Mouse (Mus musculus): ENCODE results near the gene Snrpf.

Snrpf gene

GRCm38 (mm10) chr10:93589281-93589848 is at the start of gene Snrpf:
Gene Snrpf, minus strand, starts transcription at chr10:93589706.
- peak; percentile 81 for DNase-seq (ENCODE audit: low spot score)

GRCm38 (mm10) chr10:93635941-93636340 is 46.4 kb upstream of the Snrpf start:
- no peak for DNase-seq (ENCODE audit: low spot score)

DNA sequence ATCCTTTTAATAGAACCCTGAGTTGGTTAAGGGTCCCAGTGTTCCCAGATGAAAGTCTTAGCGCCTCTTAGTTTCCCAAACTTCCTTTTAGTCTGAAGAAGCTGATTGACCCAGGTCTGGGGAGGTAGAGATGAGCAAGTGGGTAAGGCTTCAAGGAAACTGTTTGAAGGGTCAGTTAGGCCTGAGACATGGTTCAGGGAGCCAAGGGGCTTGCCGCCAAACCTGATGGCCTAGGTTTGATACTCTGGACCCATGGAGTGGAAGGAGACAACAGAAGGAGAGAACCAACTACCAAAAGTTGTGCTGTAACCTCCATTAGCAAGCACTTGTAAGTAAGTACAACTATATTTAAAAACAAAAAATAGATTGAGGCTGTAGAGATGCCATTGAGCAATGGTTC is 44.5 kb upstream of the Snrpf start:
- DNase-seq (ENCODE audit: low spot score), result no peak

DNA sequence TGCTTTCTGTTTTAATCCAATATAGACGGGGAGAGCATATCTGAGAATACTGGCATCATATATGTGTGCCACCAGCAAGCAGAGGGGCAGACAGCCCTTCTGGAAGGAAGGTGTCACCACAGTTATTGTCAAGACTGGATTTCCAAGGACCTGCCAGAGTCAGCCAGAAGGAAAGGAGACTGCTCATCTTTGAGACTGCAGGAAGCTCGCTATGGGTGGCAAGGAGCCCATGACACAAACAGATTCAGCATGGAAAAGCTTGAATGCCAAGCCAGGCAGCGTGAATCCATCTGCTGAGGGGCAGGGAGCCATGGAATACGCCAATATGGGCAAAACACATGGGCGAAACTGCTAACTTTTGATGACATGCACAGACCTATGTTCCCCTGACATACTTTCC is 44.1 kb upstream of the Snrpf start:
- no peak for DNase-seq (ENCODE audit: low spot score)

DNA sequence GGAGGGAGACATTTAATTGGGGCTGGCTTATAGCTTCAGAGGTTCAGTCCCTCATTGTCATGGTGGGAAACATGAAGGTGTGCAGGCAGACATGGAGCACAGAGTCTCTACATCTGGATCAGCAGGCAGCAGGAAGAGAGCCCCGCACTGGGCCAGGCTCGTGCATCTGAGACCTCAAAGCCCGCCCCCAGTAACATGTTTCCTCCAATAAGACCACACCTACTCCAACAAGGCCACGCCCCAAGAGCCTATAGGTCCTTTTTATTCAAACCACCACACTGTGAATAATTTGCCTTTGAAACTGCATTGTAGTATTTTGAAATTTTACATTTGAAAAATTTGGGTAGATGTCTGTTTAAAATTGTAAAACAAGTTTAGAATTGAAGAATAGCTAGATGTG is 42.6 kb upstream of the Snrpf start:
- no peak for DNase-seq (ENCODE audit: low spot score)

DNA sequence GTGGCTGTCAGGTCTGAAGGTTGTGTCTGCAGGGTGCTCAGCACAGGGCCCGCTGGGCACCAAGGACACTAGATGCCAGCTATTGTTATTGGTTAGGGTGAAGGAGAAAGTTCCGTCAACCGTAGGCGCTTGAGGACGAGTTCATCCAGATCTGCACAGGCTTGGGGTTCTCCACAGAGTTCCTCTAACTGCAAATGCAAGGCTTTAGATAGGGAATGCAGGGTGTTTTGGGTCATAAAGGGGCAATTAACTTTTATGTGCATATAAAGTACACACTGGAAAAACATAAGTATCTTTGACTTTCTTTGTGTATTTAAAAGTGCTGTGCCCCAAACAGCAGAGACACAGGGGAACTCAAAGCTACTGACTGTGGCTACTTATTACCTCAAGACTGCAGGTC is 40.8 kb upstream of the Snrpf start:
- DNase-seq (ENCODE audit: low spot score), result no peak

DNA sequence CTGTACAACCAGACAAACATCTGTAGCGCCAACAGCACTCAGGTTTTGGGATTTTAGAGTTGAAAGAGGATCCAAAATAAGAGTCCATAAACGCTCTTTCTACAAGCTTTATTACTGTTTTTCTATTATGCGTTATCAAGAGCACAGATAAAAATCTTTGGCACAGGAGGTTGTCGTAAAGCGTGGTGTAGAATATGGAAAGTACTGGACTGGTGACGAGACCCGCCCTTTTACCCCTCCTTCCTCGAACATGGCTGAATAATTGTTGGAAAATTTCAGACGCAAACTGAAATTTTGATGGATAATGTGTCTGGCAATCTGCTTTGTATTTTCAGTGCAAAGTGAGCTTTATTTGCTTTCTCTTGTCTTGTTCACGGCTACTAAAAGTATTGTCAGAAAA is 34.6 kb upstream of the Snrpf start:
- DNase-seq (ENCODE audit: low spot score), result no peak

- no peak for DNase-seq (ENCODE audit: low spot score)
Measured at GRCm38 (mm10) chr10:93623725-93624124, 34.2 kb upstream of the Snrpf start.

DNA sequence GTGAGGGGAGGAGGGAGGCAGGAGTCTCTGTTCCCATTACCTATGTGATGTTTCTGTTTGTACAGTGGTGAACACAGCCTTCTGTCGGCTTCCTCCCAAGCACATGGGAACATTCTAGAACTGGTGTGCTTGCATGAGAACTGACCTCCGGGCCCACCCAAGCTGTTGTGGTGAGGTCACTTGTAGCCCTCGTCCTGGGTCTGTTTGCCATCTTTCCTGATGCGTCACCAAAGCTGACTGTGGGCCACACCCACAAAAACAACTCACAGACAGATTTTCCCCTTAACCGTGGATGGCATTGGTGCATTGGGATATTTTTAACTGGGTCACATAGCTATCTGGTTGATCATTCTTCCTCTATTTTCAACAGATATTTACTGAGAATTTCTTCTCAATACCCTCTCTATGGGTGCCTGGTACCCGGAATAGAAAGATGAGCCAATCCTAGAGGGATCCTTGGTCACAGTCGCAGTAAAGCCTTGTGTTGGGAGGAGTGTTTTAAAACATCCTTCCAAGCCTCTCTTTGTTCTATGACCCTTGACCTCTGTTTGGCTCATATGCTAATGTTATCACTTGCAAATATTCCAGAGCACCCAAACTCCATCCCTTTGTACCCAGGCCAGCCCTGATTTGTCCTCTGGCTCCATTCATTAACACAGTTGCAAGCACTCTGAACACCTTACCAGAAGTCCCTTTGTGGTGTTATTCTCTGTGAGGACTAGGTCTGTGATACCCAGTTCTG is 31.1 kb upstream of the Snrpf start:
- DNase-seq (ENCODE audit: low spot score), result no peak

DNA sequence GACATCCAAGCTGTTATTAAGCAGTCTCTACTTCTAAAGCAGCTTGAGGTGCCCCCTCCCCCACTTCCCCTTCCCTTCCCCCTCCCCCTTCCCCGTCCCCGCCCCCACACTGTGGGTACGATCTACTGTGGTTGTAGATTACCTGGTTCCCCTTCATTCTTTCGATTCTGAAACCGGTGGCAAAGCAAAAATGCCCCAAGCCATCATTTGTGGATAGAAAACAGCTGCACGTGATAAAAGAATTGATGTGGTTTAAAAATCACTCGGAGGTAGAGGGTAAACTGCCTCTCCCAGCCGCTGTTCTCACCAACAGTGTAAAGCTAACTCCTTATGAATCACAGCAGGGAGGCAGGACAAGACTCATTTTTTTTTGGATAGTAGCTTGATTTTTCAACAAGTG is 25.3 kb upstream of the Snrpf start:
- no peak for DNase-seq (ENCODE audit: low spot score)

- no peak for DNase-seq (ENCODE audit: low spot score)
Measured at GRCm38 (mm10) chr10:93611419-93612007, 22.0 kb upstream of the Snrpf start.

DNA sequence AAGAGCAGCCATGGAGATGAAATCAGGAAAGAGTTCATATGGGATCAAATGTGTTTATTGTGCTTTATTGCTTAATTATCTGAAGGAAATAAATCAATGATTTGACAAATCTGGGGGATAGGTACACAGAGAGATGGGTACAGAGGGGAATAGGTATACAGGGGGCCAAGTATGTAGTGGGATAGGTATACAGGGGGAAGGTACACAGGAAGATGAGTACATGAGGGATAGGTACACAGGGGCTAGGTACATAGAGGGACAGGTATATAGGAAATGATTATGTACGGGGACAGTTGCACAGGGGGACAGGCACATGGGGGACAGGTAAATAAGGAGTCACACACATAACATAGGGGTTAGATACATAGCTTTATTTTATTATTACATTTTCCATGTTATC is 21.4 kb upstream of the Snrpf start:
- no peak for DNase-seq (ENCODE audit: low spot score)

DNA sequence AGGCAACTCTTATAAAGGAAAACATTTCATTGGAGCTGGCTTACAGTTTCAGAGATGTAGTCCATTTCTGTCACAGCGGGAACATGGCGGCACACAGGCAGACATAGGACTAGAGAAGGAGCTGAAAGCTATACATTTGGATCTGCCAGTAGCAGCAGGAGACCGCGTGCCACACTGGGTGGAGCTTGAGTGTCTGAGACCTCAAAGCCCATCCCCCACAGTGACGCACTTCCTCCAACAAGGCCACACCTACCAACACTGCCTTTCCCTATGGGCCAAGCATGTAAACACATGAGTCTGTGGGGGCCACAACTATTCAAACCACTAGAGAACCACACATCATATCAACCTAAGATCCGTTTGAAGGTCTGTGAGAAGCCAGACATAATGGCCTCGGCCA is 19.7 kb upstream of the Snrpf start:
- DNase-seq (ENCODE audit: low spot score), result no peak

- no peak for DNase-seq (ENCODE audit: low spot score)
Measured at GRCm38 (mm10) chr10:93608051-93608450, 18.5 kb upstream of the Snrpf start.

- no peak for DNase-seq (ENCODE audit: low spot score)
Measured at GRCm38 (mm10) chr10:93606326-93606725, 16.8 kb upstream of the Snrpf start.

DNA sequence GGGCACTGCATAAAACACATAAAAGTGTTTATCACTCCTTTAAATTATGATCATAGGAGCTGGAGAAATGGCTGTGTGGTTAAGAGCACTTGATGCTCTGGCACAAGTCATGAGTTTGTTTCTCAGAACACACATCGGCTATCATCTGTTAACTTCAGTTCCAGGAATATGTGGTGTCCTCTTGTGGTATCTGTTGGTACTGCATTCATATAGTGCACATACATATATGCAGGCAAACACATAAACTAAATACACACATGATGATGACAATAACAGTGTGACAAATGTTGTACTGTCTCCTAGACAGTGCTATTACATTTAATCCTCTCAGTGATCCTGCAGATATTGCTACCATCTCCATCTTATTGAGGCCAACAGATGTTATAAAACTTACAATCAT is 13.8 kb upstream of the Snrpf start:
- no peak for DNase-seq (ENCODE audit: low spot score)

- no peak for DNase-seq (ENCODE audit: low spot score)
Measured at GRCm38 (mm10) chr10:93602309-93602708, 12.8 kb upstream of the Snrpf start.

DNA sequence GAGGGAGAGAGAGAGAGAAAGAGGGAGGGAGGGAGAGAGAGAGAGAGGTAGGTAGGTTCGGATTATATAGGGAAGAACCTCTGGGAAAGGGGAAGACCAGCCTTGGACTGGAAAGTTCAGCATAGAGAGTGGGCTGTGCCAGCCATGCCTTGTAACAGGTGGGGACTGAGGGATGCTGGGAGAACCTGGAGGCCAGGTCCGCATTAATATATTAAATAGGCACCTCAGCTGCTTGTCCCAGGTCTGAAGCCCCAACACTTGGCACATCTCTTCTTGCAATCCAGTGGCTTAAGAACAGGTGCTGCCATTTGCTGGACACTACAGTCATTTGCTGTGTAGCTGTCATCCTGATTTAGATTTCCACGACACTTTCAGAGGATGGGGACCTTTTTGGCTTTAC is 7.1 kb upstream of the Snrpf start:
- DNase-seq (ENCODE audit: low spot score), result no peak

DNA sequence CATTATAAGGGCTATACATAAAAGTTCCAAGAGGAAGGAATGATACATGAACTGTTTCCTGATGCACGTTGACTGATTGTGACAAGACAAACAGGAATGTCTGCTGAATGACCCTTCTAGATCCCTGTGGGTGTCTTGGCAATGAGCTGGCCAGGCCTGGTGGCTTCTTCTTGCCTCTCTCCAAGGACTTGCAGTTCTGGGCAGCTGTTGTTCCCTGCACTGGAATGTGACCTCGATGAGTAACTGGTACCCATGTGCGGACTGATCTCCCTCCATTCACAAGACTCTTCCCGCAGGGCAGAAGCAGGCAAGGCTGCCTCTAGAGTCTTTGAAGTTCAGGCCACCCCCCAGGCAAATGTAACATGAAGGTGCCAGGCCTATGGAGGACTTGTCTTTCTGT is 6.3 kb upstream of the Snrpf start:
- peak; percentile 42 for DNase-seq (ENCODE audit: low spot score)

DNA sequence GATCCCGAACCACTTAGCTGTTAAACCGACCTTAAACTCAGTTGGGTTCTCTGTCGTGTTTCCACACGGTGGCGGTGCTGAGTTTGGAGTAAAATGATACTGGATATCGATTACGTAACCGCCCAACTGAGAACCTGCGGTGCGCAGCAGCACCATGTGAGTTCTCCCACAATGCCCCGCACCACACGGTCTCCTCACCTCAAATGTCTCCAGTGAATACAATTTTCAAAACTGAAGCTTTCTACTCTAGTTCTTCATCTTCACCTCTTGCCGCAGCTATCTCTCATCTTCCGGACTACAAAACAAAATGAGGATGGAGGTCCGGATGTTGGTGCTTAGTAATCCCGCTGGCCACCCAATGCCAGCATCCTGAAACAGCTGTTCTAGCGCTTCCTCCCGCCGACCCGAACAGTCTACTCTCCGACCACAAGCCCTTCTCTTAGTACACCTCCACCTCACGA is 4.5 kb upstream of the Snrpf start:
- peak; percentile 54 for DNase-seq (ENCODE audit: low spot score)

DNA sequence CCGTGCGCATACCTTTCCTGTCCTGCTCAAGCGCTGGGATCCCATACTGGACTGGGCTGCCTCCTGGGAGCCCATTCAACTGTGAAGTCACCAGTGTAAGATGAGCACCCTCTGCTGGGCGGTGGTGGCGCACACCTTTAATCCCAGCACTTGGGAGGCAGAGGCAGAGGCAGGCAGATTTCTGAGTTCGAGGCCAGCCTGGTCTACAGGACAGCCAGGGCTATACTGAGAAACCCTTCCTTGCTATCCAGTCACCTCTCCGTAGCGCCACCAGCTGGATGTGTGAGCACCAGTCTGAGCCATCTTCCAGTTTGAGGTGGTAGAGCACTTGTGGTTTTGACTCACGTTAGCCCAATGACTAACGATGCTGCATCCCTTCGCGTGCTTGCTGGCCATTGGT is 3.0 kb upstream of the Snrpf start:
- no peak for DNase-seq (ENCODE audit: low spot score)

GRCm38 (mm10) chr10:93588796-93589195 is 710 bp downstream of the Snrpf start:
- no peak for DNase-seq (ENCODE audit: low spot score)

DNA sequence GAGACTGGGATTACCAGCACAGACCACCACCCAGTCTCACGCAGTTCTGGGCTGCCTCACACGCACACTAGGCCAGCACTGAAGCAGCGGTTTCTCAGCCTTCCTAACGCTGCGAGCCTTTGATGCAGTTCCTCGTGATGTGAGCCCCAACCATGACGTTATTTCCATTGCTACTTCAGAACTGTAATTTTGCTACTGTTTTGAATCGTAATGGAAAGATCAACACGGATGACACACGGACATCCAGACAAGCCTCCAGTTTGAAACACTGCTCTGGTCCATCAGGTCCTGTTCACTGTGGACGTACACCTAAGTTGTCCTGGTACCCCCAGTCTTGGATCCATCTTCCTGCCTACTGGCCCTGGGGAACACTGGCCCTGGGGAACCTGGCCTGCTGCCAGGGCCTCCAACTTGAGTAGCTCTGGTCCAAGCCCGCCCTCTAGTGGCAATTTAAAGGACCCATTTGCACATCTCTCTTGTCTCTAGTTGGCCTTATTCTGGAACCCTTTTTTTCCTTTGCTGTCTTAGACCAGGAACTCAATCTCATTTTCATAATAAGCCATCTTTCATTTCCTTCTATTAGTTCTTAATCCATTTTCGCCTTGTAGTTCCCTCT is 12.1 kb downstream of the Snrpf start:
- DNase-seq (ENCODE audit: low spot score), result peak; percentile 44

Measured in ovary, adult 18-20 months (tissue).